Mouse (Mus musculus) bone marrow macrophage, adult 2 months (primary cell): Measurements from ENCODE around the gene Limd1.

Source experiments
- CTCF ChIP-seq: IDR thresholded peaks from 2 replicates; pipeline ENCODE4 v1.5.1; 2012; ENCODE audit warnings: low read depth, mild to moderate bottlenecking, low read length, moderate library complexity
- POLR2A ChIP-seq: IDR thresholded peaks from 2 replicates; pipeline ENCODE4 v1.6.1; 2012; ENCODE audit warnings: mild to moderate bottlenecking, low read depth, low read length, borderline replicate concordance

GRCm38 (mm10) chr9:123429863-123430262 lies 48.6 kb upstream of the Limd1 start:
- TF ChIP-seq POLR2A (no peak), CTCF (no peak)
